Mouse (Mus musculus): ENCODE data around the gene Tsga13.

Tsga13 gene
- long read RNA-seq, experiment 1 = 0 reads
- long read RNA-seq, experiment 2 = 0 reads

GRCm38 (mm10) chr6:30915473-30915872 is at the start of gene Tsga13:
Gene Tsga13 (minus strand): TSS chr6:30915573.
- intact Hi-C loops (cut with DNase I) = no loop called here

- intact Hi-C loops (cut with DNase I) = no loop called here
Measured at GRCm38 (mm10) chr6:30958736-30959540, 43.6 kb upstream of the Tsga13 start, which contains the start of gene Klf14. Gene Klf14 (minus strand): TSS chr6:30959078.

GRCm38 (mm10) chr6:30957784-30958735 is 42.7 kb upstream of the Tsga13 start:
- intact Hi-C loops (cut with DNase I) = no loop called here

- intact Hi-C loops (cut with DNase I) = no loop called here
Measured at GRCm38 (mm10) chr6:30939264-30939663, 23.9 kb upstream of the Tsga13 start.

- intact Hi-C loops (cut with DNase I) = no loop called here
Measured at GRCm38 (mm10) chr6:30922821-30923220, 7.4 kb upstream of the Tsga13 start.

- intact Hi-C loops (cut with DNase I) = no loop called here
Measured at GRCm38 (mm10) chr6:30921826-30922225, 6.5 kb upstream of the Tsga13 start.

GRCm38 (mm10) chr6:30920834-30921675 is 5.7 kb upstream of the Tsga13 start:
- intact Hi-C loops (cut with DNase I) = no loop called here

- intact Hi-C loops (cut with DNase I) = no loop called here
Measured at GRCm38 (mm10) chr6:30907970-30908369, 7.4 kb downstream of the Tsga13 start.

GRCm38 (mm10) chr6:30904911-30905310 is 10.5 kb downstream of the Tsga13 start:
- intact Hi-C loops (cut with DNase I) = no loop called here

GRCm38 (mm10) chr6:30904033-30904432 is 11.3 kb downstream of the Tsga13 start:
- intact Hi-C loops (cut with DNase I) = no loop called here

GRCm38 (mm10) chr6:30897520-30897919 is 17.9 kb downstream of the Tsga13 start:
- intact Hi-C loops (cut with DNase I) = no loop called here

- intact Hi-C loops (cut with DNase I) = no loop called here
Measured at GRCm38 (mm10) chr6:30896986-30897327, 18.4 kb downstream of the Tsga13 start.

- intact Hi-C loops (cut with DNase I) = no loop called here
Measured at GRCm38 (mm10) chr6:30896195-30896985, 19.0 kb downstream of the Tsga13 start, which contains the start of gene Copg2. Gene Copg2 (minus strand): TSS chr6:30896794.

GRCm38 (mm10) chr6:30895819-30896194 is 19.6 kb downstream of the Tsga13 start:
- intact Hi-C loops (cut with DNase I) = no loop called here

- intact Hi-C loops (cut with DNase I) = no loop called here
Measured at GRCm38 (mm10) chr6:30893081-30893480, 22.3 kb downstream of the Tsga13 start.

- intact Hi-C loops (cut with DNase I) = no loop called here
Measured at GRCm38 (mm10) chr6:30891761-30892160, 23.6 kb downstream of the Tsga13 start.

GRCm38 (mm10) chr6:30884856-30885255 is 30.5 kb downstream of the Tsga13 start:
- intact Hi-C loops (cut with DNase I) = no loop called here

GRCm38 (mm10) chr6:30883491-30883890 is 31.9 kb downstream of the Tsga13 start:
- intact Hi-C loops (cut with DNase I) = no loop called here

GRCm38 (mm10) chr6:30876661-30877060 is 38.7 kb downstream of the Tsga13 start:
- intact Hi-C loops (cut with DNase I) = no loop called here

- intact Hi-C loops (cut with DNase I) = no loop called here
Measured at GRCm38 (mm10) chr6:30866501-30866900, 48.9 kb downstream of the Tsga13 start.
